Mouse (Mus musculus): ENCODE measurements at regions not wholly inside any gene's neighbourhood (a gene's known extent, or its start where the extent isn't known, plus 50 kb on each side); places are given as distances from the start of the nearest gene placed in this dataset.

- no peak for TF ChIP-seq CTCF (IDR thresholded peaks at IDR 0.05; ENCODE audit: control insufficient read depth, insufficient read depth, insufficient read length)
- no peak for TF ChIP-seq MYOD1 (IDR thresholded peaks at IDR 0.05; ENCODE audit: control insufficient read depth, insufficient read length, low read depth)
- TF ChIP-seq MAX (IDR thresholded peaks at IDR 0.05), result no peak
- no peak for TF ChIP-seq MYOG (IDR thresholded peaks at IDR 0.05; ENCODE audit: control insufficient read depth, extremely low read depth, insufficient read length)
Measured at GRCm38 (mm10) chr8:12012769-12013168, 172.5 kb downstream of the Tex29 start.
